Mouse (Mus musculus): Measurements from ENCODE around the gene Dock7.
"Not testable (repeated sequence)": the region's sequence is repeated elsewhere in the genome, so short reads cannot be mapped to it uniquely, and the experiment has no call there.

The Dock7 gene

DNA sequence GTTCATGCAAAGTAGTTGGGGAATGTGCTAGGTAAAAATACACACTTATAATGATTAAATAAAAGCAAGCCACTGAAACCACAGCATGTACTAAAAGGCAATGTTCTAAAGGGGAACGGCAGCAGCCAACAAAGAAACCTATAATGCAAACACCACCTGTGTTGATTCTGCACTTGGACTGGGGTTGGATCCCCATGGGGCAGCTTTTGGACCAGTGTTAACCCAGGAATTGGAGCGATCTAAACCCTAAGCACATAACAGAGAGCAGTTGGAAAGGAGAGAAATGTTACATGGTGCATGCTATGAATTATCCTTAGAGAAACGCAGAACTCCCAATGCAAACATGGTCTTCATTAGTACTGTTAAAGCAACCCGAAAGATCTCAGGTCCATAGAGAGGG lies 127.2 kb downstream of the Dock7 start:
- DNase-seq, result no peak

DNA sequence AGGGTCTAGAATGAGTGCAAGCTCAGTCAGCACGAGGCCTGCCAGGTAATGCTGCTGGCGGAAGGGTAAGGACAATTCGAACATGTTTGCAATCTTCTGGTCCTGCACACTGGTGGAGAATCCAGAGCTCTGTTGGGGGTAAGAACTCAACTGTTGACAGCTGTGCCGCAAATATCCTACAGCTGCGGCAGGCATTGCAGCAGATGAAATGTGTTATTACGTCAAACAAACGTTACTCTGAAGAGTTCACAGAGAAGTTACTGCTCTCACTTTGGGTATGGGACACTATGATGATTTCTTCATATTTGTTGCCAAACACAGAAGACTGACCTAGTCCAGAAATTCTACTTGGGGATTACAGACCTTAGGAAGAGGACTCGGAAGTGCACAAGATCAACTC lies 136.0 kb downstream of the Dock7 start:
- no peak for DNase-seq

- not testable (repeated sequence) for DNase-seq
Measured at GRCm38 (mm10) chr4:98979976-98980375, 140.7 kb downstream of the Dock7 start.

DNA sequence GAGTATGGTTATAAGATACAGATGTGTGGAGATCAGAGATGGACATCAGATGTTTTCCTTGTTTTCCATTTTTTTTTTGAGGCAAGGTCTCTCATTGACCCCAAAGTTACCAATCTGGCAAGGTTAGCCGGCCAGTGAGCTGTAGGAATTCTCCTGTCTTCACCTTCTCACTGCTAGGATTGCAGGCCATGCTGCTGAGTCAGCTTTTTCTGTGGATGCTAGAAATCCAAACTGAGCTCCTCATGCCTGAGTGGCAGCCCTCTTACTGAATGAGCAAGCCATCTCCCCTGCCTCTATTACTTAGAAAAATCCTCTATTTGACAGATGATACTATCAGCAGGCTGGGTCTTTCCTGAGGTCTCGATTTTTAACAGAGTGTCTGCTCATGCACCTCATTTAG lies 142.0 kb downstream of the Dock7 start:
- no peak for DNase-seq

GRCm38 (mm10) chr4:98978288-98978687 lies 142.4 kb downstream of the Dock7 start:
- not testable (repeated sequence) for DNase-seq

DNA sequence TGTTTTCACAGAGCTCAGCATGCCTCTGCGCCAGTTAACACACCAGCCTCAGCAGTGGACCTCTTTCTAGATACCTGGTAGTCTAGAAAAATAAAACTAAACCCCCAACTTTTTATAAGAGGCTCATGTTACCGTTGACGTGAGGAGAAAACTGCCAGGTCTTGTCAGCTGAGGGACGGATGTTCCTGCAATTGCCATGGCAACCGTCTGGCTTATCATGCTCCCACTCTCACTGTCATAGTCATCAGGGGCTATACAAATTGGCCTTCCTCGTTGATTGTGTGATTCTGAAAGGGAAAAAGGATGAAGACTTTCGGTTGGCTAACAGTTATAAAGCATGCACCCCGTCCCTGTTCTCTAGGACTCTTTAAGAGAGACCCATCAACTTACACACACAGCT lies 145.0 kb downstream of the Dock7 start:
- DNase-seq, result no peak

DNA sequence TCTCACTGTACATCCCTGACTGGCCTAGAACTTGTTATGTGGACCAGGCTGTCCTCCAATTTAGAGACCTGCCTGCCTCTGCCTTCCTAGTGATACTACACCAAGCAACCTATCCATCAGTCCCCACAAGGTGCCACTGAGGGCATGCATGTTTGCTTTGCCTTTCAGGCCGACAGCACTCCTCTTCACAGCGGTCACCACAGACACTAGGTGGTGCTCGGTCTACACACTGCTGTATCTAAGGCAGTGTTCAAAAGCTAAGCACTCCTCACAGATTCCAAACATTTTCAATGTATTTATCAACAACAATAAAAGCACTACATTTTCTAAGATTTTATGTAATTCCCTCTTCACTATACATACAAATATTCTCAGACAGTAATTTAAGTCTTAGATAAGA lies 150.8 kb downstream of the Dock7 start:
- DNase-seq, result no peak

GRCm38 (mm10) chr4:98960243-98960642 lies 160.5 kb downstream of the Dock7 start:
- DNase-seq, result no peak

GRCm38 (mm10) chr4:98955986-98956385 lies 164.7 kb downstream of the Dock7 start:
- DNase-seq, result peak; percentile 50 to 55

DNA sequence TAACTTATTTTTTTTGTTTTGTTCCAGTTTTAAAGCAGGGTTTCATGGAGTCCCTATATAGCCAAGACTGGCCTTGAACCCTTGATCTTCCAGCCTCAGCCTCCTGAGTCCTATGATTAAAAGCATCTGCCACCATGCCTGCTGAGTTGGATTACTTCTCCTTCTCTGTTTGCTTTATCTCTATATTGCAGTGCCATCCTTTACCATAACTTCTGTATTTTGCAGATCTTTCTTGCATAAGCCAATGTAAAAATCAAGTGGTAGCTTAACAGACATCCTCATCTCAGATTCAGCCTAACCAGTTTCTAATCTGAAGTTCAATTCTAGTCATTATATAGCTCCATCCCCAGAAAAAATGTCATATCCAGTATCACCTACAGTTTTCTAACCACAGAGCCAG lies 170.2 kb downstream of the Dock7 start:
- DNase-seq, result no peak

- not testable (repeated sequence) for DNase-seq
Measured at GRCm38 (mm10) chr4:98938210-98938609, 182.5 kb downstream of the Dock7 start.

DNA sequence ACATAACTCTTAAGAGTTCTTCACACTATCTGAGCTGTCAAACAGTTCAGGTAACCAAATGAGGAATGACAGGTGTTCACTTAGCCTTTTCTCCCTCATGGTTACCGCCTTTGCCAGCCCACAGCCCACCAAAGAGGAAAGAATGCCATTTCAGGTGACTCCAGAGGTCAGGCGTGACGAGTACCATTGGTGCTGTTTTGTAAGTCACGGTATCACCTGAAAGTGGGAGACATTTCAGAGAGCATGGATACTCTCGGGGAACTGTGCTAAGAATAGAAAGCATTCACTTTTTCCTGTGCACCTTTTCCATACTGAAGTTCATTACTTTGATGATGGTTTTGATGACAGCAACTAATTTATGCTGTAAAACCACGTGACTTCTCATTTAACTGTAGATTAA lies 184.7 kb downstream of the Dock7 start:
- DNase-seq, result no peak

GRCm38 (mm10) chr4:98925250-98925781 lies 195.4 kb downstream of the Dock7 start:
- DNase-seq, result no peak

- no peak for DNase-seq
Measured at GRCm38 (mm10) chr4:98924906-98925178, 195.9 kb downstream of the Dock7 start.

GRCm38 (mm10) chr4:98924071-98924905 lies 196.4 kb downstream of the Dock7 start:
- peak; percentile 23 to 40 for DNase-seq

DNA sequence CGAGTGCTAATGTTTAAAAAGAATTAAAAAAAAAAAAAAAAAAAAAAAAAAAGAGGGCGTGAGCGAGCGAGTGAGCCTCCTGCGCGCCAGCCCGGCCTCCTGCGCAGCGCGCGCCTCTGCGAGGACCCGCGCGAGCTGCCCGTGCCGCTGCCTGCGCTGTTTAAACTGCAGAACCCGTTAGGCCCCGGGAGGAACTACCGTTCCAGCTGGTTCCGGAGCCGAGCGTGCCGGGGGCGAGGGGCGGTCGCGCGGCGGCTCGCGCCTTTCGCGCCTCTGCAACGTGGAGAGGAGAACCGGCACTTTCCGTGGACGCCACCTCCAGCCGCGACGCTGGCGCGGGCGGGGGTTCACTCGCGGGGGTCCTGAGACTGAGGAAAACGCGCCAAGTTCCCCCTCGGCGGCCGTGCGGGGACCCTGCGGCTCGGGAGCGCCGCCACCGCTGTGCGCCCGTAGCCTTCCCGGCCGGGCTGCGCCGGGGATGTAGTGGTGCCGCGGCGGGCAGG lies 197.1 kb downstream of the Dock7 start, which contains the start of gene Usp1:
TSS of gene Usp1 (plus strand) at position 243 of the 503 bp plus-strand sequence.
- peak; percentile 89 to 91 for DNase-seq

- peak; percentile 97 to 99 for DNase-seq
Measured at GRCm38 (mm10) chr4:98922643-98923567, 197.8 kb downstream of the Dock7 start.

- DNase-seq, result peak; percentile 20 to 43
Measured at GRCm38 (mm10) chr4:98922061-98922642, 198.6 kb downstream of the Dock7 start.

GRCm38 (mm10) chr4:98920896-98921295 lies 199.8 kb downstream of the Dock7 start:
- no peak for DNase-seq

GRCm38 (mm10) chr4:98918204-98918603 lies 202.5 kb downstream of the Dock7 start:
- DNase-seq, result no peak

GRCm38 (mm10) chr4:98917724-98918123 lies 203.0 kb downstream of the Dock7 start:
- no peak for DNase-seq

DNA sequence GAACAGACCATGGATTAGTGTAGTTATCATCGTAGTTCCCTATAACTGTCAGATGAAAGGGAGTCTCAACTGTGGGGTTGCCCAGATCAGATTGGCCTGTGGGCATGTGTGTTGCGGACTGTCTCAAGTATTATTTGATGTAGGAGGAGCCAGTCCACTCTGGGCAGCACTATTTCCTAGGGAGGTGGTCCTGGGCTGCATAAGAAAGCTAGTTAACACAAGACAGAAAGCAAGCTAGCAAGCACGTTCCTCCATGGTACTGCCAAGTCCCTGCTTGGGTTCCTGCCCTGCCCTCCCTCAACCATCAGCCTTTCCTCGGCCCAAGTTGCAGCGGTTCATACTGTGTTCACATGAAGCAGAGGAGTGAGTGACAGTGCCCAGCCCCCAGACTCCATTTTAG lies 210.5 kb downstream of the Dock7 start:
- no peak for DNase-seq

- peak; percentile 78 to 84 for DNase-seq
Measured at GRCm38 (mm10) chr4:98887148-98887547, 233.6 kb downstream of the Dock7 start.
